Mouse (Mus musculus) MEL (cell line): ENCODE measurements around the gene Cdk2ap2. TPM values are rescaled to one million over a fixed set of nuclear protein-coding genes. Genes with fewer than 3 reads are reported as not detected.

Source experiments
- DNase-seq: peaks from one replicate; pipeline ENCODE4 v3.0.0; 2011; ENCODE audit warnings: low read depth, low spot score
- H3K27ac ChIP-seq: 2 replicates; pipeline ENCODE4 v1.5.1; 2012; ENCODE audit warnings: low read depth, mild to moderate bottlenecking, control low read depth, low read length, moderate library complexity; ENCODE audit not compliant: control insufficient read depth
- H3K27me3 ChIP-seq, 2 experiments: fragments of 150-350 bp in 1 of 2; sonication (generic) in 1 of 2; 2 replicates each; pipeline ENCODE4 v1.6.1; 2012; ENCODE audit warnings: low read length in 2 of 2, mild to moderate bottlenecking in 2 of 2, improper control_type of control experiment in 1 of 2, moderate library complexity in 1 of 2; ENCODE audit not compliant: insufficient read depth in 2 of 2, control insufficient read depth in 1 of 2
- H3K36me3 ChIP-seq, 2 experiments: 2 replicates each; pipeline ENCODE4 v1.6.1; 2012 to 2014; ENCODE audit warnings: low read length in 2 of 2, improper control_type of control experiment in 1 of 2, inconsistent platforms in 1 of 2, mild to moderate bottlenecking in 1 of 2; ENCODE audit not compliant: insufficient read depth in 2 of 2, control insufficient read depth in 1 of 2
- H3K4me1 ChIP-seq, 2 experiments: fragments of 150-350 bp in 1 of 2; sonication (generic) in 1 of 2; 2 replicates each; pipeline ENCODE4 v1.6.1; 2012; ENCODE audit warnings: low read length in 2 of 2, improper control_type of control experiment in 1 of 2, mild to moderate bottlenecking in 1 of 2; ENCODE audit not compliant: insufficient read depth in 2 of 2, control insufficient read depth in 1 of 2
- H3K4me3 ChIP-seq, 2 experiments: fragments of 150-350 bp in 1 of 2; sonication (generic) in 1 of 2; 2 replicates each; pipeline ENCODE4 v1.5.1; 2012; ENCODE audit warnings: low read depth in 2 of 2, low read length in 2 of 2, mild to moderate bottlenecking in 2 of 2, moderate library complexity in 2 of 2, control low read depth in 1 of 2, improper control_type of control experiment in 1 of 2; ENCODE audit not compliant: control insufficient read depth in 1 of 2, insufficient read depth in 1 of 2
- H3K79me2 ChIP-seq: 2 replicates; pipeline ENCODE4 v1.6.1; 2012; ENCODE audit warnings: mild to moderate bottlenecking, low read length, moderate library complexity; ENCODE audit not compliant: control insufficient read depth, poor library complexity, insufficient read depth
- H3K9ac ChIP-seq: 2 replicates; pipeline ENCODE4 v1.6.1; 2012; ENCODE audit warnings: low read depth, mild to moderate bottlenecking, control low read depth, low read length, moderate library complexity; ENCODE audit not compliant: control insufficient read depth, poor library complexity, severe bottlenecking
- H3K9me3 ChIP-seq: fragments of 150-350 bp; sonication (generic); replicated peaks from 2 replicates; pipeline ENCODE4 v1.6.1; 2012; ENCODE audit warnings: mild to moderate bottlenecking, low read length, improper control_type of control experiment, moderate library complexity; ENCODE audit not compliant: insufficient read depth
- CHD1 ChIP-seq: IDR thresholded peaks from 2 replicates; pipeline ENCODE4 v1.6.1; 2012; ENCODE audit warnings: low read depth, mild to moderate bottlenecking, inconsistent platforms, low read length, improper control_type of control experiment
- CTCF ChIP-seq, 3 experiments: IDR thresholded peaks in 2 of 3; conservative IDR thresholded peaks in 1 of 3; 2 replicates each; pipeline ENCODE4 v1.5.1; 2011 to 2012; ENCODE audit warnings: low read length in 3 of 3, low read depth in 2 of 3, mild to moderate bottlenecking in 2 of 3, improper control_type of control experiment in 1 of 3, inconsistent platforms in 1 of 3, mixed read lengths in 1 of 3, moderate library complexity in 1 of 3; ENCODE audit not compliant: control insufficient read depth in 1 of 3, insufficient read depth in 1 of 3, poor library complexity in 1 of 3, severe bottlenecking in 1 of 3
- EP300 ChIP-seq, 2 experiments: IDR thresholded peaks; 2 replicates each; pipeline ENCODE4 v1.6.1; 2011; ENCODE audit warnings: improper control_type of control experiment in 2 of 2, low read length in 2 of 2, low read depth in 1 of 2, mild to moderate bottlenecking in 1 of 2
- ETS1 ChIP-seq: IDR thresholded peaks from 2 replicates; pipeline ENCODE4 v1.6.1; 2012; ENCODE audit warnings: low read depth, mild to moderate bottlenecking, inconsistent platforms, low read length, improper control_type of control experiment, moderate library complexity
- GABPA ChIP-seq: IDR thresholded peaks from 2 replicates; pipeline ENCODE4 v1.6.1; 2012; ENCODE audit warnings: low read depth, mild to moderate bottlenecking, inconsistent platforms, low read length, improper control_type of control experiment, moderate library complexity
- JUND ChIP-seq: IDR thresholded peaks from 2 replicates; pipeline ENCODE4 v1.6.1; 2011; ENCODE audit warnings: low read depth, mild to moderate bottlenecking, improper control_type of control experiment, low read length
- KAT2A ChIP-seq: conservative IDR thresholded peaks from 2 replicates; pipeline ENCODE4 v1.6.1; 2012; ENCODE audit warnings: low read depth, low read length, improper control_type of control experiment, inconsistent platforms
- MAFK ChIP-seq: IDR thresholded peaks from 2 replicates; pipeline ENCODE4 v1.6.1; 2011; ENCODE audit warnings: low read depth, mild to moderate bottlenecking, low read length, improper control_type of control experiment, borderline replicate concordance
- MXI1 ChIP-seq: IDR thresholded peaks from 2 replicates; pipeline ENCODE4 v1.6.1; 2011; ENCODE audit warnings: mild to moderate bottlenecking, low read depth, low read length, improper control_type of control experiment
- MYB ChIP-seq: IDR thresholded peaks from 2 replicates; pipeline ENCODE4 v1.6.1; 2011; ENCODE audit warnings: mild to moderate bottlenecking, low read depth, low read length, improper control_type of control experiment
- NRF1 ChIP-seq: IDR thresholded peaks from 2 replicates; pipeline ENCODE4 v1.6.1; 2014; ENCODE audit warnings: low read depth, mild to moderate bottlenecking, inconsistent platforms, low read length, improper control_type of control experiment, moderate library complexity; ENCODE audit not compliant: poor library complexity, insufficient read depth, severe bottlenecking
- POLR2A ChIP-seq, 2 experiments: IDR thresholded peaks; 2 replicates each; pipeline ENCODE4 v1.6.1; 2011 to 2012; ENCODE audit warnings: low read length in 2 of 2, mild to moderate bottlenecking in 2 of 2, control low read depth in 1 of 2, improper control_type of control experiment in 1 of 2, low read depth in 1 of 2, moderate library complexity in 1 of 2; ENCODE audit not compliant: control insufficient read depth in 1 of 2, insufficient read depth in 1 of 2, poor library complexity in 1 of 2
- SMC3 ChIP-seq: IDR thresholded peaks from 2 replicates; pipeline ENCODE4 v1.6.1; 2011; ENCODE audit warnings: low read depth, low read length, improper control_type of control experiment
- TBP ChIP-seq: IDR thresholded peaks from 2 replicates; pipeline ENCODE4 v1.8.0; 2011; ENCODE audit warnings: low read depth, low read length, improper control_type of control experiment
- UBTF ChIP-seq: IDR thresholded peaks from 2 replicates; pipeline ENCODE4 v1.6.1; 2012; ENCODE audit warnings: low read depth, mild to moderate bottlenecking, inconsistent platforms, low read length, improper control_type of control experiment, moderate library complexity, borderline replicate concordance; ENCODE audit not compliant: insufficient read depth
- USF1 ChIP-seq: IDR thresholded peaks from 2 replicates; pipeline ENCODE4 v1.6.1; 2014; ENCODE audit warnings: low read depth, mild to moderate bottlenecking, inconsistent platforms, low read length, improper control_type of control experiment, moderate library complexity
- ZMIZ1 ChIP-seq: IDR thresholded peaks from 2 replicates; pipeline ENCODE4 v1.6.1; 2012; ENCODE audit warnings: low read depth, mild to moderate bottlenecking, inconsistent platforms, low read length, improper control_type of control experiment, moderate library complexity
- ZNF384 ChIP-seq: IDR thresholded peaks from 2 replicates; pipeline ENCODE4 v1.6.1; 2012; ENCODE audit warnings: low read depth, mild to moderate bottlenecking, inconsistent platforms, low read length, improper control_type of control experiment
- polyA plus RNA-seq, 2 experiments: library from polyadenylated mRNA; stranded (reverse) in 1 of 2; unstranded in 1 of 2; fragments of >175 nt in 1 of 2; fragments of >200 nt in 1 of 2; gene quantifications; 2 replicates each; pipeline versions ENCODE4 v1.2.1 to v1.2.4; 2012; ENCODE audit warnings: low replicate concordance in 2 of 2, low read depth in 1 of 2; ENCODE audit not compliant: insufficient read length in 2 of 2, insufficient read depth in 1 of 2, missing spikeins in 1 of 2
- total RNA-seq: library from RNA; depleted of rRNA; stranded (reverse); fragments of 300-350 nt; gene quantifications from 2 replicates; pipeline ENCODE4 v1.2.3, GENCODE M21; 2012

The Cdk2ap2 gene
- total and polyA plus RNA-seq, 3 experiments: 53.5 to 97.6 TPM; not detected in 1

DNA sequence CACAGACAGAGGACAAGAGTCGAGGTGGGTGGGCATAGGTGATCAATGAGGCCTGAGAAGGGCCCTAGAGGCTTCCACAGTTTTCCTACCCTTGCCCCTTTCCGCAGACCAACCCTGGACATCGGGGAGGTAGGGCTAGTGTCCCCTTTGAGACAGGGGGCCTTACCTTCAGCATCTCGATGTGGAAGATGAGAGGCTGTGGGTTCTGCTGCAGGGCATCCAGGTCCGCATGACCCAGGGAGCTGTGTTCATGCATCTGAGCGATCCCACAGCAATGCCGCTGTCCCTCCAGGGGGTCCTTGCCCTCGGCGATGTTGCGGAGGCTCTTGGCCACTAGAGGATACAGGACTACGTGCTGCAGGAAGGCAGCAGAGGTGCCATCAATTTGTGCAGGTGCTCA, 18.8 kb downstream of the Cdk2ap2 start:
- Histone ChIP-seq H3K9me3 (no peaks in the 10 kb centered on the region), H3K27ac (no peak overlapping the region), H3K36me3 (peaks cover 2 to 29% of the 10 kb centered on the region in 2 experiments; a peak in 3 of 4 replicates), H3K27me3 (no peaks in the 10 kb centered on the region), H3K79me2 (peaks cover 4% of the 10 kb centered on the region), H3K4me1 (peaks cover 20 to 31% of the 10 kb centered on the region in 2 experiments), H3K9ac (no peak overlapping the region)
- DNase-seq: no peak
- TF ChIP-seq NRF1 (no peak), ZMIZ1 (no peak), SMC3 (no peak), USF1 (no peak), JUND (no peak), CHD1 (no peak), ZNF384 (no peak), TBP (no peak), MYB (no peak), EP300 (IDR thresholded peaks at IDR 0.05; ENCODE audit: low read depth in 1 of 2, low read length in 2 of 2) (no peak), POLR2A (IDR thresholded peaks at IDR 0.05; ENCODE audit: control insufficient read depth in 1 of 2, insufficient read depth in 1 of 2, low read depth in 1 of 2, low read length in 2 of 2, poor library complexity in 1 of 2) (no peak), KAT2A (no peak), ETS1 (no peak), GABPA (no peak), MXI1 (no peak), MAFK (no peak)
- TF ChIP-seq, all 39 proteins: peak for 0
- no peak overlapping the region for H3K4me3 ChIP-seq

- Histone ChIP-seq H3K4me1 (peaks cover 21 to 36% of the 10 kb centered on the region in 2 experiments), H3K27me3 (no peaks in the 10 kb centered on the region), H3K4me3 (no peak overlapping the region), H3K36me3 (peaks cover 2 to 31% of the 10 kb centered on the region in 2 experiments; a peak in 3 of 4 replicates), H3K9me3 (no peaks in the 10 kb centered on the region), H3K79me2 (peaks cover 4% of the 10 kb centered on the region), H3K9ac (no peak overlapping the region), H3K27ac (no peak overlapping the region)
- DNase-seq: no peak
- TF ChIP-seq UBTF (no peak), CTCF (IDR thresholded peaks at IDR 0.05 in 2 of 3, conservative IDR thresholded peaks at IDR 0.05 in 1 of 3; ENCODE audit: control insufficient read depth in 1 of 3, insufficient read depth in 1 of 3, low read depth in 2 of 3, low read length in 3 of 3, poor library complexity in 1 of 3, severe bottlenecking in 1 of 3) (no peak)
These were observed 20.0 kb downstream of the Cdk2ap2 start for GRCm38 (mm10) chr19:4117006-4117405.
